Mouse (Mus musculus): ENCODE data around the gene Ubtd2.

GRCm38 (mm10) chr11:32488808-32489670 is 33.9 kb downstream of the Ubtd2 start:
- TF ChIP-seq GATA1 (IDR thresholded peaks at IDR 0.05; ENCODE audit: low read length), result no peak
- TF ChIP-seq TAL1 (IDR thresholded peaks at IDR 0.05; ENCODE audit: low read length), result no peak
